Mouse (Mus musculus) liver, embryonic 14.5 days (tissue): ENCODE data around the gene Iqcf5. TPM values are rescaled to one million over a fixed set of nuclear protein-coding genes. Genes with fewer than 3 reads are reported as not detected.

ENCODE experiments used
- ATAC-seq: fragments of 200-750 bp; cut with Nextera tagmentation; 2 replicates; pipeline ENCODE4 v1.8.0; 2017; ENCODE audit warnings: moderate number of reproducible peaks, mild to moderate bottlenecking, moderate library complexity; ENCODE audit not compliant: insufficient read depth
- DNase-seq, 3 experiments: peaks; one replicate each; pipeline ENCODE4 v3.0.0-alpha.2; 2012 to 2013; ENCODE audit warnings: low read depth in 3 of 3, low spot score in 3 of 3
- H3K27ac ChIP-seq: fragments of 300-500 bp; sonication (generic); 2 replicates; pipeline ENCODE4 v1.5.1; 2014; ENCODE audit warnings: moderate library complexity, mild to moderate bottlenecking, control low read depth, inconsistent platforms
- H3K27me3 ChIP-seq: fragments of 300-500 bp; sonication (generic); 2 replicates; pipeline ENCODE4 v1.6.1; 2014; ENCODE audit warnings: mild to moderate bottlenecking, low read length, moderate library complexity; ENCODE audit not compliant: control insufficient read depth, insufficient read depth
- H3K36me3 ChIP-seq: fragments of 300-500 bp; sonication (generic); replicated peaks from 2 replicates; pipeline ENCODE4 v1.6.1; 2014; ENCODE audit warnings: low read depth; ENCODE audit not compliant: control insufficient read depth, insufficient read depth
- H3K4me1 ChIP-seq, 2 experiments: fragments of 200-500 bp in 1 of 2; fragments of 300-500 bp in 1 of 2; sonication (generic) in 1 of 2; replicated peaks; 2 replicates each; pipeline ENCODE4 v1.6.1; 2012 to 2014; ENCODE audit warnings: antibody characterized with exemption in 1 of 2, inconsistent platforms in 1 of 2, low read length in 1 of 2; ENCODE audit not compliant: control insufficient read depth in 2 of 2, insufficient read depth in 2 of 2
- H3K4me2 ChIP-seq: fragments of 300-500 bp; sonication (generic); 2 replicates; pipeline ENCODE4 v1.6.1; 2014; ENCODE audit warnings: low read depth, mild to moderate bottlenecking, control low read depth, moderate library complexity
- H3K4me3 ChIP-seq, 2 experiments: fragments of 200-500 bp in 1 of 2; fragments of 300-500 bp in 1 of 2; sonication (generic) in 1 of 2; 2 replicates each; pipeline ENCODE4 v1.5.1; 2012 to 2014; ENCODE audit warnings: low read depth in 2 of 2, low read length in 2 of 2, mild to moderate bottlenecking in 2 of 2, control low read depth in 1 of 2, inconsistent platforms in 1 of 2, moderate library complexity in 1 of 2; ENCODE audit not compliant: insufficient read depth in 1 of 2
- H3K9ac ChIP-seq: fragments of 300-500 bp; sonication (generic); replicated peaks from 2 replicates; pipeline ENCODE4 v1.6.1; 2014; ENCODE audit warnings: mild to moderate bottlenecking, control low read depth, moderate library complexity
- H3K9me3 ChIP-seq: fragments of 300-500 bp; sonication (generic); 2 replicates; pipeline ENCODE4 v1.6.1; 2016; ENCODE audit warnings: low read length, mixed read lengths; ENCODE audit not compliant: control insufficient read depth
- CTCF ChIP-seq: IDR thresholded peaks from 2 replicates; pipeline ENCODE4 v1.5.1; 2016; ENCODE audit warnings: antibody characterized with exemption, low read depth, control low read depth
- EP300 ChIP-seq: IDR thresholded peaks from 2 replicates; pipeline ENCODE4 v1.6.1; 2016; ENCODE audit warnings: antibody characterized with exemption, low read depth
- WGBS: fragments of 180-500 bp; shearing (Covaris S2); extraction: QIAGEN DNeasy Blood & Tissue Kit; methylation state at CpG from one replicate; pipeline ENCODE4 v1.1.7; 2014; ENCODE audit not compliant: insufficient replicate concordance; 5-methylcytosine and 5-hydroxymethylcytosine counted together
- polyA plus RNA-seq, 2 experiments: library from polyadenylated mRNA; depleted of rRNA in 1 of 2; stranded (reverse) in 1 of 2; unstranded in 1 of 2; fragments of >200 nt; fragmentation: Nextera tagmentation in 1 of 2; extraction: Ambion mirVana in 1 of 2; gene quantifications; 2 replicates each; pipeline versions ENCODE4 v1.2.1 to v1.2.3; 2012 to 2014

Iqcf5 gene
- polyA plus RNA-seq, 2 experiments = not detected

DNA sequence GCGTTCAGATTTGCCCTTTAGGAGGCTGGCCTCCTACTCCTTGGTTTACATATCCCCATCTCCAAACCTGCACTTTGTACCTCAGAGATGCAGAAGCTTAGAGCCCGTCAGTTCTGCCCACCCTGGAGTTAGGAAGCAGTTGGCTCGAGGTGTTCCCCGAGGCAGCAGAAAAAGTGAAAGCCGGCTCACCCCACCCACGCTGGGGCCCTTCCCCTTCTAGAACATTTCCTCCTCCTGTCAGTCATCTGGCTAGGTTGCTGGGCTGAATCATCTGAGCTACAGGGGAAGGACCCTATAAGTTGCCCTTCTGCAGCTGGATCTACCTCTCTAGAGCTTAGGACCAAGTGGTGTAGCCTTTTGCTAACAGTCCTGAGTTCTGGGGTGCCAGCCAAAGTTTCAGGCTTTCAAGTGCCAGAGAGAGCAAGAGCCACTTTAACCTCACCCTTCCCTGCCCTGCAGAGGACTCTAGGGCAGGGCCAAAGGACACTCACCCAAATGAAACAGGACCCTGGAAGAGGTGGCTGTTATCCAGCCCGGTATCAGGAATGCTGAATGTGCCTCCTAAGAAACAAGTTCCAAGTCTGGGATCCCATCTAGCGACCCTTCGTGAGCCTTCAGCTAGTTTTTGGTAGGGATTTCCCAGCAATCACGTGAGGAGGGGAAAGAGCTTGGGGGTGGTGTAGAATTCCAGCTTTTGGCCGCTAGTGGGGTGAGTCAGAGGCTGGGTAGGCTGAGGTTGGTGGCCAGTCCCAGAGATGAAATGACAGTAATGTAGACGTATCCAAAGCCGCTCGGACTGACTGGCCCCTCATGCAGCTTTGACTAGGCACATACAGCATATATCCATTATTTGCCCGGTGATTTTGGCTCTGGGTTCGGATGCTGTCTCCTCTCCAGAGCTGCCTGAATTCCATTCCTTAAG is 38.1 kb upstream of the Iqcf5 start:
- Histone ChIP-seq H3K4me1 (peaks cover 6 to 12% of the 10 kb centered on the region in 2 experiments; a peak in 3 of 4 replicates), H3K9ac (no peak overlapping the region), H3K27me3 (no peaks in the 10 kb centered on the region), H3K4me2 (peak overlapping the region; percentile 92), H3K27ac (no peak overlapping the region), H3K36me3 (no peaks in the 10 kb centered on the region), H3K9me3 (no peaks in the 10 kb centered on the region), H3K4me3 (peak overlapping the region in 1 of 2 experiments; percentile 25; a peak in 2 of 4 replicates)
- DNase-seq (no peak), ATAC-seq (peak; percentile 7; the same call in 1 of the 2 replicates)
- no peak for TF ChIP-seq CTCF
- no peak for TF ChIP-seq EP300
- WGBS = 16% methylated on average over 16 of the region's 16 CpGs

DNA sequence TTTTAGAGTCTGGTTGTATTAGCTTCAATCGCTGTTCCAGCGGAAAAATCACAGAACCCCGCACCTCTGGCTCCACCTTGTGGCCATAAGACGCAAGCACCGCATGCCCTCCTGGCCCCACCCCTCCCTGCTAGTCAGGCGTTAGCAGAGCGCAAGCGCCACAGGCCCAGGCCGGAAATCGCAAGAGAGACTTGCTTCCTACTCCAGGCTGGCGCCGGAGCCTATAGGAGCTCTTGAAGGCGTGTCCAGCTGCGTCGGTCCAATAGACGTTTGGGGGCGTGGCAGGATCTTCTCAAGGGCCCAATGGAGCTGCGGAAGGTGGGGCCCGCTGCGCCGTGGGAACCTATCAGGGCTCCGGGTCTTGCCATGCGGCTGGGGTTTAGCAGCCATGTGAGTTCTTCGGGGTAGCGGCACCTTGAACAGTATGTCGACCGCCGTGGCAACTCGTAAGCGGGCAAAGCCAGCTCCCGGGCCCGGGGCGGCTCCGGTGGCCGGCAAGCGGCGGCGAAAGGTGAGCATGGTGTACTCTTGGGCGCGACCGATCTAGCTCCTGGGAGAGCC is 37.4 kb upstream of the Iqcf5 start, which contains the start of gene Parp3:
Gene Parp3 (minus strand): TSS at position 26 of the 561 bp plus-strand sequence.
- under 1% methylated on average over 41 of the region's 41 CpGs for WGBS
- ATAC-seq (peak; percentile 99), DNase-seq (peak; percentile 99 to 100 (median 100))
- Histone ChIP-seq H3K36me3 (no peaks in the 10 kb centered on the region), H3K27me3 (no peaks in the 10 kb centered on the region), H3K4me1 (peaks cover 6 to 12% of the 10 kb centered on the region in 2 experiments; a peak in 3 of 4 replicates), H3K4me2 (peak within 1 kb of the TSS; percentile 92), H3K4me3 (peak within 1 kb of the TSS; percentile 63 to 75), H3K27ac (no peak within 1 kb of the TSS), H3K9ac (peak within 1 kb of the TSS; percentile 55), H3K9me3 (no peaks in the 10 kb centered on the region)
- TF ChIP-seq EP300 (no peak), CTCF (peak; percentile 98)

- under 1% methylated on average over 16 of the region's 16 CpGs for WGBS
- H3K4me3 ChIP-seq = peak overlapping the region; percentile 63 to 75
- H3K9ac ChIP-seq = peak overlapping the region; percentile 55
- H3K9me3 ChIP-seq = no peaks in the 10 kb centered on the region
- no peak overlapping the region for H3K27ac ChIP-seq
- no peaks in the 10 kb centered on the region for H3K27me3 ChIP-seq
- no peaks in the 10 kb centered on the region; the same call in 1 of the 2 replicates for H3K36me3 ChIP-seq
- peak overlapping the region; percentile 92 for H3K4me2 ChIP-seq
- ATAC-seq = no peak
- TF ChIP-seq CTCF (no peak), EP300 (no peak)
- peaks cover 6 to 12% of the 10 kb centered on the region in 2 experiments; a peak in 3 of 4 replicates for H3K4me1 ChIP-seq
- DNase-seq = no peak
These were observed 36.7 kb upstream of the Iqcf5 start for GRCm38 (mm10) chr9:106477649-106478048.

GRCm38 (mm10) chr9:106478101-106478500 is 36.3 kb upstream of the Iqcf5 start:
- Histone ChIP-seq H3K4me1 (peaks cover 6 to 12% of the 10 kb centered on the region in 2 experiments; a peak in 3 of 4 replicates), H3K27me3 (no peaks in the 10 kb centered on the region), H3K36me3 (no peaks in the 10 kb centered on the region; the same call in 1 of the 2 replicates), H3K27ac (no peak overlapping the region), H3K9ac (peak overlapping the region; percentile 55), H3K9me3 (no peaks in the 10 kb centered on the region), H3K4me3 (peak overlapping the region; percentile 63 to 75), H3K4me2 (peak overlapping the region; percentile 92)
- no peak for DNase-seq
- 62% methylated on average over 9 of the region's 9 CpGs for WGBS
- no peak for ATAC-seq
- TF ChIP-seq CTCF (no peak), EP300 (no peak)

- ATAC-seq = no peak
- H3K9ac ChIP-seq = no peak overlapping the region
- no peak overlapping the region for H3K4me3 ChIP-seq
- no peaks in the 10 kb centered on the region; the same call in 1 of the 2 replicates for H3K36me3 ChIP-seq
- H3K27ac ChIP-seq = no peak overlapping the region
- no peak for TF ChIP-seq EP300
- TF ChIP-seq CTCF = no peak
- no peak overlapping the region for H3K4me2 ChIP-seq
- no peaks in the 10 kb centered on the region for H3K27me3 ChIP-seq
- WGBS = 82% methylated on average over 7 of the region's 7 CpGs
- DNase-seq = no peak
- H3K4me1 ChIP-seq = peaks cover 6 to 12% of the 10 kb centered on the region in 2 experiments; a peak in 3 of 4 replicates
- no peaks in the 10 kb centered on the region for H3K9me3 ChIP-seq
These were observed 33.8 kb upstream of the Iqcf5 start for GRCm38 (mm10) chr9:106480541-106480940.
